ENCODE assay signal across 8 mouse cellular contexts in genomic region chr7:30291215-30292131, GRCm38 (mm10). TPM values are rescaled to one million over a fixed set of nuclear protein-coding genes. Genes with fewer than 3 reads are reported as not detected.
DNase-seq lines count a peak whose midpoint lies in the region; ATAC-seq and TF ChIP-seq lines count a peak whose summit lies in the region.

Clip3 (plus strand) TSS chr7:30291728.

- no peak for TF ChIP-seq CTCF in lung, embryonic 14.5 days (IDR thresholded peaks at IDR 0.05; ENCODE audit: low read depth)

- WGBS in forebrain, embryonic 13.5 days, result 6% methylated on average over 35 of the region's 35 CpGs
- 7% methylated on average over 35 of the region's 35 CpGs for WGBS in heart, embryonic 16.5 days
- 6% methylated on average over 35 of the region's 35 CpGs for WGBS in lung, embryonic 14.5 days

- peak within 1 kb of the TSS; percentile 97 for H3K9ac ChIP-seq in forebrain, embryonic 13.5 days
- H3K9ac ChIP-seq in heart, embryonic 16.5 days (ENCODE audit: low read length), result peak within 1 kb of the TSS; percentile 62
- H3K9ac ChIP-seq in lung, embryonic 14.5 days, result peak within 1 kb of the TSS; percentile 70

- H3K27ac ChIP-seq in forebrain, embryonic 13.5 days, result peak within 1 kb of the TSS; percentile 85
- H3K27ac ChIP-seq in heart, embryonic 16.5 days (ENCODE audit: low read length), result no peak within 1 kb of the TSS
- peak within 1 kb of the TSS; percentile 38 for H3K27ac ChIP-seq in lung, embryonic 14.5 days (ENCODE audit: low read depth)

- peak within 1 kb of the TSS; percentile 95 for H3K4me2 ChIP-seq in forebrain, embryonic 13.5 days
- peak within 1 kb of the TSS; percentile 53 for H3K4me2 ChIP-seq in heart, embryonic 16.5 days (ENCODE audit: low read depth, low read length)
- peak within 1 kb of the TSS; percentile 68 for H3K4me2 ChIP-seq in lung, embryonic 14.5 days

- DNase-seq in ES-CJ7 (ENCODE audit: low read depth, low spot score), result peak; percentile 77
- DNase-seq in brain, embryonic 18.5 days (ENCODE audit: low read depth, low spot score), result peak; percentile 77
- peak; percentile 81 for DNase-seq in layer of hippocampus, adult 9-10 months (ENCODE audit: low spot score)
- peak; percentile 86 for DNase-seq in lung, embryonic 14.5 days
- DNase-seq in right cerebral cortex, adult 18-20 months, result peak; percentile 92

- no peaks in the 10 kb centered on the region for H3K9me3 ChIP-seq in forebrain, embryonic 13.5 days (replicated peaks)
- no peaks in the 10 kb centered on the region for H3K9me3 ChIP-seq in heart, embryonic 16.5 days (replicated peaks; ENCODE audit: control insufficient read depth, low read length)
- H3K9me3 ChIP-seq in lung, embryonic 14.5 days (ENCODE audit: low read depth, low read length), result no peaks in the 10 kb centered on the region

- peaks cover 36% of the 10 kb centered on the region for H3K36me3 ChIP-seq in forebrain, embryonic 13.5 days (ENCODE audit: poor library complexity, severe bottlenecking)
- H3K36me3 ChIP-seq in heart, embryonic 16.5 days (ENCODE audit: control insufficient read depth, insufficient read depth), result no peaks in the 10 kb centered on the region
- H3K36me3 ChIP-seq in lung, embryonic 14.5 days (ENCODE audit: insufficient read depth), result peaks cover 13% of the 10 kb centered on the region; the same call in 1 of the 2 replicates

- peak within 1 kb of the TSS; percentile 94 for H3K4me3 ChIP-seq in forebrain, embryonic 13.5 days
- H3K4me3 ChIP-seq in heart, embryonic 16.5 days (ENCODE audit: low read length), result peak within 1 kb of the TSS; percentile 50
- H3K4me3 ChIP-seq in lung, embryonic 14.5 days (ENCODE audit: low read depth, low read length), result peak within 1 kb of the TSS; percentile 60

- ATAC-seq in forebrain, embryonic 13.5 days, result peak; percentile 90
- peak; percentile 54; the same call in 1 of the 2 replicates for ATAC-seq in heart, embryonic 16.5 days (replicated peaks; ENCODE audit: extremely low read depth, insufficient read depth, low FRiP score)
- ATAC-seq in lung, embryonic 14.5 days (ENCODE audit: insufficient read depth), result peak; percentile 80
- no peak for ATAC-seq in erythroblast, adult 5-6 weeks (replicated peaks; ENCODE audit: low FRiP score, poor library complexity, severe bottlenecking)

- H3K4me1 ChIP-seq in forebrain, embryonic 13.5 days, result peaks cover 38% of the 10 kb centered on the region
- 0 out of 2 replicates have a peak, but pooled peaks cover 2% of the 10 kb centered on the region for H3K4me1 ChIP-seq in heart, embryonic 16.5 days (ENCODE audit: control insufficient read depth, insufficient read depth, low read length)
- peaks cover 5% of the 10 kb centered on the region; the same call in 1 of the 2 replicates for H3K4me1 ChIP-seq in lung, embryonic 14.5 days (ENCODE audit: insufficient read depth)

- H3K27me3 ChIP-seq in forebrain, embryonic 13.5 days, result no peaks in the 10 kb centered on the region
- H3K27me3 ChIP-seq in heart, embryonic 16.5 days (ENCODE audit: control insufficient read depth, insufficient read depth, low read length), result no peaks in the 10 kb centered on the region
- no peaks in the 10 kb centered on the region for H3K27me3 ChIP-seq in lung, embryonic 14.5 days (ENCODE audit: insufficient read depth, low read length)

RNA-seq across cellular contexts. Expression of gene Clip3, which starts in this region (rescaled TPM):
- polyA plus RNA-seq in forebrain, embryonic 13.5 days (2015; fragmentation: Nextera tagmentation; extraction: Ambion mirVana), result 88.8 and 91.4 TPM in 2 replicates
- 7.0 and 8.0 TPM in 2 replicates for polyA plus RNA-seq in heart, embryonic 16.5 days (2015; fragmentation: Nextera tagmentation; extraction: Ambion mirVana)
- polyA plus RNA-seq in lung, embryonic 14.5 days (2014; fragmentation: Nextera tagmentation; extraction: Ambion mirVana), result 31.1 and 41.9 TPM in 2 replicates
- total RNA-seq in erythroblast, adult 5-6 weeks (2015; ENCODE audit: low replicate concordance), result not detected in 2 replicates
- not detected in 2 replicates for total RNA-seq in erythroblast, adult 5-6 weeks (2017; ENCODE audit: low replicate concordance)
